Mouse (Mus musculus): ENCODE measurements at regions not wholly inside any gene's neighbourhood (a gene's known extent, or its start where the extent isn't known, plus 50 kb on each side); places are given as distances from the start of the nearest gene placed in this dataset.
A peak's percentile ranks its signal among the peaks of the same experiment; 100 is the strongest.

GRCm38 (mm10) chr12:86579716-86580115 is 98.8 kb upstream of the Vash1 start:
- intact Hi-C loops (cut with DNase I) = no loop called here
- no peak for DNase-seq

GRCm38 (mm10) chr12:86580132-86580718 is 98.3 kb upstream of the Vash1 start:
- peak; percentile 50 for DNase-seq
- intact Hi-C loops (cut with DNase I) = no loop called here

GRCm38 (mm10) chr12:86582076-86582475 is 96.4 kb upstream of the Vash1 start:
- intact Hi-C loops (cut with DNase I) = no loop called here
- DNase-seq = no peak

- intact Hi-C loops (cut with DNase I) = no loop called here
- DNase-seq = no peak
Measured at GRCm38 (mm10) chr12:86588010-86588409, 90.5 kb upstream of the Vash1 start.

- no peak for DNase-seq
- intact Hi-C loops (cut with DNase I) = no loop called here
Measured at GRCm38 (mm10) chr12:86592509-86592908, 86.0 kb upstream of the Vash1 start.

- no peak for DNase-seq
- intact Hi-C loops (cut with DNase I) = no loop called here
Measured at GRCm38 (mm10) chr12:86594647-86595046, 83.9 kb upstream of the Vash1 start.

GRCm38 (mm10) chr12:86600041-86600440 is 78.5 kb upstream of the Vash1 start:
- DNase-seq = no peak
- intact Hi-C loops (cut with DNase I) = no loop called here

- no peak for DNase-seq
- intact Hi-C loops (cut with DNase I) = no loop called here
Measured at GRCm38 (mm10) chr12:86603521-86603920, 75.0 kb upstream of the Vash1 start.

GRCm38 (mm10) chr12:86612431-86613040 is 66.0 kb upstream of the Vash1 start:
- DNase-seq = peak; percentile 35
- intact Hi-C loops (cut with DNase I) = loop anchor here (5.0 to 10.0 kb wide), 2 partner anchors 178 to 480 kb away; no protein-coding TSS in a partner anchor

GRCm38 (mm10) chr12:86614156-86614555 is 64.3 kb upstream of the Vash1 start:
- intact Hi-C loops (cut with DNase I) = loop anchor here (5.0 to 10.0 kb wide), 2 partner anchors 179 to 482 kb away; no protein-coding TSS in a partner anchor
- peak; percentile 73 for DNase-seq

GRCm38 (mm10) chr12:86616327-86616726 is 62.2 kb upstream of the Vash1 start:
- intact Hi-C loops (cut with DNase I) = loop anchor here (10.0 kb wide), 1 partner anchor 182 kb away; no protein-coding TSS in a partner anchor
- no peak for DNase-seq

- intact Hi-C loops (cut with DNase I) = no loop called here
Measured at GRCm38 (mm10) chr12:86624195-86624594, 54.3 kb upstream of the Vash1 start.

GRCm38 (mm10) chr12:86626684-86627083 is 51.8 kb upstream of the Vash1 start:
- no peak for DNase-seq
- intact Hi-C loops (cut with DNase I) = no loop called here

More at GRCm38 (mm10) chr12:86624195-86624594, 54.3 kb upstream of the Vash1 start:
- DNase-seq = no peak

GRCm38 (mm10) chr12:86628050-86628782 is 50.3 kb upstream of the Vash1 start:
- intact Hi-C loops (cut with DNase I) = no loop called here
- DNase-seq = no peak
